Mouse (Mus musculus): ENCODE results near the gene Kcnk13. TPM values are rescaled to one million over a fixed set of nuclear protein-coding genes. Genes with fewer than 3 reads are reported as not detected.

The Kcnk13 gene
- total RNA-seq (2021): 1 to 10 TPM; 6.2 to 6.9 TPM
- long read RNA-seq, experiment 1, partial matches to known transcripts: 10 of 17 reads
- long read RNA-seq, experiment 1, other reads (novel, unspliced or antisense): 2 of 17 reads
- long read RNA-seq, experiment 2, partial matches to known transcripts: 6 of 11 reads
- long read RNA-seq, experiment 2, other reads (novel, unspliced or antisense): 2 of 11 reads

- H3K27ac ChIP-seq: peak within 1 kb of the TSS; percentile 83
- H3K4me3 ChIP-seq: peak within 1 kb of the TSS; percentile 63
- DNase-seq (ENCODE audit: low spot score in 2 of 2): peak; percentile 74 to 78
- peak; percentile 92 for TF ChIP-seq CTCF (conservative IDR thresholded peaks at IDR 0.05)
Measured at GRCm38 (mm10) chr12:99964301-99965202, at the start of gene Kcnk13. Kcnk13 (plus strand) TSS chr12:99964499.

- DNase-seq (ENCODE audit: low spot score in 2 of 2): no peak
- TF ChIP-seq CTCF (conservative IDR thresholded peaks at IDR 0.05): no peak
- H3K27ac ChIP-seq: no peak overlapping the region
- H3K4me3 ChIP-seq: no peak overlapping the region
Measured at GRCm38 (mm10) chr12:99917800-99918427, 46.4 kb upstream of the Kcnk13 start.

GRCm38 (mm10) chr12:99919636-99920035, 44.7 kb upstream of the Kcnk13 start:
- no peak for TF ChIP-seq CTCF (conservative IDR thresholded peaks at IDR 0.05)
- Histone ChIP-seq H3K27ac (0 out of 2 replicates have a peak overlapping the region, but pooled peaks have one; percentile 32), H3K4me3 (no peak overlapping the region)
- DNase-seq (ENCODE audit: low spot score in 2 of 2): no peak

GRCm38 (mm10) chr12:99921045-99921444, 43.3 kb upstream of the Kcnk13 start:
- H3K4me3 ChIP-seq: no peak overlapping the region
- TF ChIP-seq CTCF (conservative IDR thresholded peaks at IDR 0.05): peak; percentile 66
- H3K27ac ChIP-seq: no peak overlapping the region
- DNase-seq (ENCODE audit: low spot score in 2 of 2): no peak

- peak in 1 of 2 experiments; percentile 55 for DNase-seq (ENCODE audit: low spot score in 2 of 2)
- peak overlapping the region; percentile 79 for H3K27ac ChIP-seq
Measured at GRCm38 (mm10) chr12:99923131-99923606, 41.1 kb upstream of the Kcnk13 start.

GRCm38 (mm10) chr12:99923703-99924102, 40.6 kb upstream of the Kcnk13 start:
- no peak for DNase-seq (ENCODE audit: low spot score in 2 of 2)
- H3K4me3 ChIP-seq: no peak overlapping the region
- peak overlapping the region; percentile 79 for H3K27ac ChIP-seq
- TF ChIP-seq CTCF (conservative IDR thresholded peaks at IDR 0.05): no peak

More at GRCm38 (mm10) chr12:99923131-99923606, 41.1 kb upstream of the Kcnk13 start:
- H3K4me3 ChIP-seq: no peak overlapping the region
- TF ChIP-seq CTCF (conservative IDR thresholded peaks at IDR 0.05): no peak

- TF ChIP-seq CTCF (conservative IDR thresholded peaks at IDR 0.05): no peak
Measured at GRCm38 (mm10) chr12:99928311-99928710, 36.0 kb upstream of the Kcnk13 start.

GRCm38 (mm10) chr12:99929160-99929559, 35.1 kb upstream of the Kcnk13 start:
- no peak for TF ChIP-seq CTCF (conservative IDR thresholded peaks at IDR 0.05)
- peak overlapping the region; percentile 36; the same call in 1 of the 2 replicates for H3K27ac ChIP-seq
- DNase-seq (ENCODE audit: low spot score in 2 of 2): no peak
- no peak overlapping the region for H3K4me3 ChIP-seq

More at GRCm38 (mm10) chr12:99928311-99928710, 36.0 kb upstream of the Kcnk13 start:
- peak in 1 of 2 experiments; percentile 50 for DNase-seq (ENCODE audit: low spot score in 2 of 2)
- peak overlapping the region; percentile 32; the same call in 1 of the 2 replicates for H3K27ac ChIP-seq
- no peak overlapping the region for H3K4me3 ChIP-seq

- no peak for TF ChIP-seq CTCF (conservative IDR thresholded peaks at IDR 0.05)
- no peak for DNase-seq (ENCODE audit: low spot score in 2 of 2)
- Histone ChIP-seq H3K4me3 (no peak overlapping the region), H3K27ac (no peak overlapping the region)
Measured at GRCm38 (mm10) chr12:99932245-99932644, 32.1 kb upstream of the Kcnk13 start.

GRCm38 (mm10) chr12:99933630-99934029, 30.7 kb upstream of the Kcnk13 start:
- DNase-seq (ENCODE audit: low spot score in 2 of 2): no peak
- no peak overlapping the region for H3K4me3 ChIP-seq
- H3K27ac ChIP-seq: no peak overlapping the region
- no peak for TF ChIP-seq CTCF (conservative IDR thresholded peaks at IDR 0.05)

- TF ChIP-seq CTCF (conservative IDR thresholded peaks at IDR 0.05): no peak
- no peak for DNase-seq (ENCODE audit: low spot score in 2 of 2)
Measured at GRCm38 (mm10) chr12:99935403-99935802, 28.9 kb upstream of the Kcnk13 start.

GRCm38 (mm10) chr12:99938476-99938875, 25.8 kb upstream of the Kcnk13 start:
- H3K4me3 ChIP-seq: no peak overlapping the region
- TF ChIP-seq CTCF (conservative IDR thresholded peaks at IDR 0.05): no peak
- no peak for DNase-seq (ENCODE audit: low spot score in 2 of 2)
- H3K27ac ChIP-seq: no peak overlapping the region

More at GRCm38 (mm10) chr12:99935403-99935802, 28.9 kb upstream of the Kcnk13 start:
- H3K4me3 ChIP-seq: no peak overlapping the region
- 0 out of 2 replicates have a peak overlapping the region, but pooled peaks have one; percentile 46 for H3K27ac ChIP-seq

- no peak for DNase-seq (ENCODE audit: low spot score in 2 of 2)
- TF ChIP-seq CTCF (conservative IDR thresholded peaks at IDR 0.05): no peak
- Histone ChIP-seq H3K27ac (no peak overlapping the region), H3K4me3 (no peak overlapping the region)
Measured at GRCm38 (mm10) chr12:99939179-99939578, 25.1 kb upstream of the Kcnk13 start.

All from layer of hippocampus, adult 2 months (tissue).